Mouse (Mus musculus): Measurements from ENCODE around the gene Rbx1. TPM values are rescaled to one million over a fixed set of nuclear protein-coding genes. Genes with fewer than 3 reads are reported as not detected.
A peak's percentile ranks its signal among the peaks of the same experiment; 100 is the strongest.

Rbx1 gene
- polyA plus RNA-seq, 1 experiment from 2014 or later, result 531 TPM

- Histone ChIP-seq H3K4me1 (replicated peaks; ENCODE audit: control insufficient read depth, insufficient read depth, low read length) (no peaks in the 10 kb centered on the region), H3K4me3 (ENCODE audit: low read depth, low read length) (no peak overlapping the region), H3K9ac (ENCODE audit: low read depth, low read length) (no peak overlapping the region), H3K36me3 (ENCODE audit: control insufficient read depth, insufficient read depth, low read length) (no peaks in the 10 kb centered on the region), H3K27me3 (ENCODE audit: control insufficient read depth, insufficient read depth, low read length) (no peaks in the 10 kb centered on the region), H3K4me2 (replicated peaks; ENCODE audit: low read depth, low read length) (no peak overlapping the region), H3K27ac (ENCODE audit: low read depth, low read length) (no peak overlapping the region), H3K9me3 (ENCODE audit: control insufficient read depth, low read length) (no peaks in the 10 kb centered on the region)
- ATAC-seq (ENCODE audit: low FRiP score) (no peak), DNase-seq (ENCODE audit: low spot score) (no peak)
These were observed 26.9 kb upstream of the Rbx1 start for GRCm38 (mm10) chr15:81439236-81439635.

DNA sequence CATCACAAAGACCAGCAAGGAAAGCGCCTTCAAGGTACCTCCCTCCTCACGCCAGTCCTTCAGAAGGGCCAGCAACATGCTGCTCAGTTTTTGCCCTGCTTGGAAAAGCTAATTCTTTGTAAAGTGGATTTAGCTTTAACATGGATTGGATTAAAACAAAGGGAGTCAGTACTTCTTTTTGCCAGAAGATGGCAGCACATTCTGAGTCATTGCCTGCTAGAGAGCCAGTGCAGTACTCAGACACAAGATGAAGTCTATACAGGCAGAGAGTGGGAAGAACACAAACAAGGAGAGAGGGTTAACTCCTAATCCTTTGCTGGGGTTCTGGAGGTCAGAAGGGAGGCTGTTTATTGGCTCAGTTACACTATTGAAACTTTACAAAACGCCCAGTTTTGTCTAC is 17.6 kb upstream of the Rbx1 start:
- DNase-seq (ENCODE audit: low spot score), result peak; percentile 84
- Histone ChIP-seq H3K9me3 (ENCODE audit: control insufficient read depth, low read length) (no peaks in the 10 kb centered on the region), H3K4me1 (replicated peaks; ENCODE audit: control insufficient read depth, insufficient read depth, low read length) (no peaks in the 10 kb centered on the region), H3K9ac (ENCODE audit: low read depth, low read length) (no peak overlapping the region; the same call in 1 of the 2 replicates), H3K4me3 (ENCODE audit: low read depth, low read length) (no peak overlapping the region), H3K27me3 (ENCODE audit: control insufficient read depth, insufficient read depth, low read length) (no peaks in the 10 kb centered on the region), H3K27ac (ENCODE audit: low read depth, low read length) (no peak overlapping the region), H3K4me2 (replicated peaks; ENCODE audit: low read depth, low read length) (no peak overlapping the region), H3K36me3 (ENCODE audit: control insufficient read depth, insufficient read depth, low read length) (no peaks in the 10 kb centered on the region)
- WGBS, result 47% methylated on average over 3 of the region's 3 CpGs
- no peak for ATAC-seq (ENCODE audit: low FRiP score)

- no peaks in the 10 kb centered on the region for H3K36me3 ChIP-seq (ENCODE audit: control insufficient read depth, insufficient read depth, low read length)
- WGBS, result 85% methylated on average over 7 of the region's 7 CpGs
- DNase-seq (ENCODE audit: low spot score), result no peak
These were observed 4.6 kb upstream of the Rbx1 start for GRCm38 (mm10) chr15:81461523-81461922.

GRCm38 (mm10) chr15:81465016-81465660 is 958 bp upstream of the Rbx1 start:
- Histone ChIP-seq H3K36me3 (ENCODE audit: control insufficient read depth, insufficient read depth, low read length) (no peaks in the 10 kb centered on the region), H3K27me3 (ENCODE audit: control insufficient read depth, insufficient read depth, low read length) (no peaks in the 10 kb centered on the region), H3K27ac (ENCODE audit: low read depth, low read length) (peak overlapping the region; percentile 82), H3K4me3 (ENCODE audit: low read depth, low read length) (peak overlapping the region; percentile 71), H3K4me1 (replicated peaks; ENCODE audit: control insufficient read depth, insufficient read depth, low read length) (no peaks in the 10 kb centered on the region), H3K9me3 (ENCODE audit: control insufficient read depth, low read length) (no peaks in the 10 kb centered on the region), H3K9ac (ENCODE audit: low read depth, low read length) (peak overlapping the region; percentile 70), H3K4me2 (replicated peaks; ENCODE audit: low read depth, low read length) (peak overlapping the region; percentile 70)
- 79% methylated on average over 12 of the region's 12 CpGs for WGBS
- ATAC-seq (ENCODE audit: low FRiP score) (no peak), DNase-seq (ENCODE audit: low spot score) (no peak)

More at GRCm38 (mm10) chr15:81461523-81461922, 4.6 kb upstream of the Rbx1 start:
- ATAC-seq (ENCODE audit: low FRiP score), result no peak
- H3K9ac ChIP-seq (ENCODE audit: low read depth, low read length), result no peak overlapping the region
- H3K4me2 ChIP-seq (replicated peaks; ENCODE audit: low read depth, low read length), result no peak overlapping the region
- no peaks in the 10 kb centered on the region for H3K9me3 ChIP-seq (ENCODE audit: control insufficient read depth, low read length)
- no peaks in the 10 kb centered on the region for H3K4me1 ChIP-seq (replicated peaks; ENCODE audit: control insufficient read depth, insufficient read depth, low read length)
- no peak overlapping the region for H3K27ac ChIP-seq (ENCODE audit: low read depth, low read length)
- H3K27me3 ChIP-seq (ENCODE audit: control insufficient read depth, insufficient read depth, low read length), result no peaks in the 10 kb centered on the region
- H3K4me3 ChIP-seq (ENCODE audit: low read depth, low read length), result no peak overlapping the region

- peak overlapping the region; percentile 85 for H3K27ac ChIP-seq (ENCODE audit: low read depth, low read length)
- H3K9ac ChIP-seq (ENCODE audit: low read depth, low read length), result peak overlapping the region; percentile 71
- WGBS, result 0% methylated on average over 15 of the region's 15 CpGs
- no peaks in the 10 kb centered on the region for H3K9me3 ChIP-seq (ENCODE audit: control insufficient read depth, low read length)
- H3K4me1 ChIP-seq (replicated peaks; ENCODE audit: control insufficient read depth, insufficient read depth, low read length), result no peaks in the 10 kb centered on the region
- no peak for DNase-seq (ENCODE audit: low spot score)
- peak overlapping the region; percentile 50 for H3K4me2 ChIP-seq (replicated peaks; ENCODE audit: low read depth, low read length)
- H3K27me3 ChIP-seq (ENCODE audit: control insufficient read depth, insufficient read depth, low read length), result no peaks in the 10 kb centered on the region
- H3K36me3 ChIP-seq (ENCODE audit: control insufficient read depth, insufficient read depth, low read length), result no peaks in the 10 kb centered on the region
- peak overlapping the region; percentile 71 for H3K4me3 ChIP-seq (ENCODE audit: low read depth, low read length)
- no peak for ATAC-seq (ENCODE audit: low FRiP score)
These were observed 630 bp downstream of the Rbx1 start for GRCm38 (mm10) chr15:81466738-81467113.

DNA sequence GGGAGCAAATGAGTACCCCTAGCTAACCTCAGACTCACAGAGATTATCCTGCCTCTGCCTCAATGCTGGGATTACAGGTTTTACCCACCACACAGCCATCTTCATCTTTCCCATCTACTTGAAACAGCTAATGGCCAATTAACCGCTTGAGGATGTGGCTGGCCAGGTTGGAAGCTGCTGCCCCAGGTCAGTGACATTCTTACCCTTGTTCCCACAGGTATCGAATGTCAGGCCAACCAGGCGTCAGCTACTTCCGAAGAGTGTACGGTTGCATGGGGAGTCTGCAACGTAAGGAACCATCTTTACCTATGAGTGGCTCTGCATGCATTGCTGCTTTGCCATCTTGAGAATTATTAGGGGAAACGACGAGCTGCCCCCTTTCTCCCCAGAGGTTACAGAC is 4.6 kb downstream of the Rbx1 start:
- 0 out of 2 replicates have a peak, but pooled peaks cover 4% of the 10 kb centered on the region for H3K36me3 ChIP-seq (ENCODE audit: control insufficient read depth, insufficient read depth, low read length)
- ATAC-seq (ENCODE audit: low FRiP score) (no peak), DNase-seq (ENCODE audit: low spot score) (no peak)
- H3K4me2 ChIP-seq (replicated peaks; ENCODE audit: low read depth, low read length), result no peak overlapping the region
- H3K9ac ChIP-seq (ENCODE audit: low read depth, low read length), result no peak overlapping the region
- H3K4me3 ChIP-seq (ENCODE audit: low read depth, low read length), result no peak overlapping the region
- no peak overlapping the region for H3K27ac ChIP-seq (ENCODE audit: low read depth, low read length)
- no peaks in the 10 kb centered on the region for H3K9me3 ChIP-seq (ENCODE audit: control insufficient read depth, low read length)
- H3K4me1 ChIP-seq (replicated peaks; ENCODE audit: control insufficient read depth, insufficient read depth, low read length), result no peaks in the 10 kb centered on the region
- H3K27me3 ChIP-seq (ENCODE audit: control insufficient read depth, insufficient read depth, low read length), result no peaks in the 10 kb centered on the region
- WGBS, result 84% methylated on average over 8 of the region's 8 CpGs

DNA sequence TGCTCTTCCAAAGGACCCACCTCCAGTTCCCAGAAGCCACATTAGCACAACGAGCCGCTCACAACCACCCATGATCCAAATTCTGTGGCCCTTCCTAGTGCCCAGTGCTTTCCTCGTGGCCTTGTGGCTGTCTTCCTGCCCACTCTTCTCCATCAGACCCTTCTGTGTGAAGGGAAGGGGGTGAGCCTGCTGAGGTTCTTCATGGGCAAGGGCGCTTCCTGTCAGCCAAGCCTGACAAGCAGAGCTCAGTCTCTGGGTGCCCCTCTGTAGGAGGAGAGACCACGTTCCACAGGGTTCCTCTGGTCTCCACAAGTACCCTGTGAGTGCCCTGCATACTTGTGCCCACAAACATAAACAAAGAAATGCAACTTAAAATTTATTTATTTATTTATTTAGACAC is 6.2 kb downstream of the Rbx1 start:
- WGBS, result 92% methylated on average over 5 of the region's 5 CpGs
- Histone ChIP-seq H3K4me1 (replicated peaks; ENCODE audit: control insufficient read depth, insufficient read depth, low read length) (no peaks in the 10 kb centered on the region), H3K4me3 (ENCODE audit: low read depth, low read length) (no peak overlapping the region), H3K9ac (ENCODE audit: low read depth, low read length) (no peak overlapping the region), H3K9me3 (ENCODE audit: control insufficient read depth, low read length) (no peaks in the 10 kb centered on the region), H3K36me3 (ENCODE audit: control insufficient read depth, insufficient read depth, low read length) (0 out of 2 replicates have a peak, but pooled peaks cover 4% of the 10 kb centered on the region), H3K27ac (ENCODE audit: low read depth, low read length) (no peak overlapping the region), H3K27me3 (ENCODE audit: control insufficient read depth, insufficient read depth, low read length) (no peaks in the 10 kb centered on the region), H3K4me2 (replicated peaks; ENCODE audit: low read depth, low read length) (no peak overlapping the region)
- DNase-seq (ENCODE audit: low spot score) (no peak), ATAC-seq (ENCODE audit: low FRiP score) (no peak)

DNA sequence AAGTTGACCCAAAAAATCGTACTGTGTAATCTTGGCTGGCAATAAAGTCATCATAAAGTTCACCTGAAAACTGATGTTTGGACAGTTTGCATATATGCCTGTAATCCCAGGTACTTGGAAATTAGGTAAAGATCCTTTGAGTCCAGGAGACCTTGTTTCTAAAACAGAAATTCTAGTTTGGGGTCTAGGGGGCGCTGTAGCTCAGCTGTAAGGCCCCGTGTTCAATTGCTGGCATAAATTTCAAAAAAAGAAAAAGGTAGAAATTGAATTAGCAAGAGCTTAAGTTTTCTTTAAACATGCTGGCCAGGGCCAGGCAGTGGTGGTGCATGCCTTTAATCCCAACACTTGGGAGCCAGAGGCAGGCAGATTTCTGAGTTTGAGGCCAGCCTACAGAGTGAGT is 9.6 kb downstream of the Rbx1 start:
- DNase-seq (ENCODE audit: low spot score) (peak; percentile 46), ATAC-seq (ENCODE audit: low FRiP score) (no peak)
- no peak overlapping the region for H3K9ac ChIP-seq (ENCODE audit: low read depth, low read length)
- no peaks in the 10 kb centered on the region for H3K4me1 ChIP-seq (replicated peaks; ENCODE audit: control insufficient read depth, insufficient read depth, low read length)
- H3K27ac ChIP-seq (ENCODE audit: low read depth, low read length), result no peak overlapping the region
- H3K27me3 ChIP-seq (ENCODE audit: control insufficient read depth, insufficient read depth, low read length), result no peaks in the 10 kb centered on the region
- no peak overlapping the region for H3K4me3 ChIP-seq (ENCODE audit: low read depth, low read length)
- H3K4me2 ChIP-seq (replicated peaks; ENCODE audit: low read depth, low read length), result no peak overlapping the region
- no peaks in the 10 kb centered on the region for H3K9me3 ChIP-seq (ENCODE audit: control insufficient read depth, low read length)
- H3K36me3 ChIP-seq (ENCODE audit: control insufficient read depth, insufficient read depth, low read length), result 0 out of 2 replicates have a peak, but pooled peaks cover 4% of the 10 kb centered on the region
- WGBS, result 48% methylated on average over 3 of the region's 3 CpGs

DNA sequence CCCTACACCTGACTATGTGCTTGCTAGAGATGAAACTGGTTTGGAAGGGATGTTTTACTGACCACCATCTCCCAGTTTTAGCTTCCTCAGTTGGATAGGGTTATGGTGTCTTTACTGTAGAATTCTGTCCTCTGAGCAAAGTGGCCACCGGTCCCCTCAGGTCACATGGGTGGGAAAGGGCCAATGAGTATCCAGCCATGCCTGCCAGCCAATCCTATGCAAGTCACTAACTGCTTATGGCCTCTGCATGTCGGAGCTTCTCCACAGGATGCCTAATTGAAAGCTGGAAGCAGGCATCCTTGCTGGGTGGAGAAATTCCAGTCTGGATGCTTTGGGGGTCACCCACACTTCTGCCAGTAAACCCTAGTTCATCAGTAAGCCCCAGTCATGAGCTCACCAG is 10.5 kb downstream of the Rbx1 start:
- H3K4me2 ChIP-seq (replicated peaks; ENCODE audit: low read depth, low read length), result no peak overlapping the region; the same call in 1 of the 2 replicates
- H3K27me3 ChIP-seq (ENCODE audit: control insufficient read depth, insufficient read depth, low read length), result no peaks in the 10 kb centered on the region
- DNase-seq (ENCODE audit: low spot score) (peak; percentile 39), ATAC-seq (ENCODE audit: low FRiP score) (no peak)
- H3K27ac ChIP-seq (ENCODE audit: low read depth, low read length), result no peak overlapping the region
- 2% methylated on average over 2 of the region's 2 CpGs for WGBS
- H3K9ac ChIP-seq (ENCODE audit: low read depth, low read length), result no peak overlapping the region
- 0 out of 2 replicates have a peak, but pooled peaks cover 4% of the 10 kb centered on the region for H3K36me3 ChIP-seq (ENCODE audit: control insufficient read depth, insufficient read depth, low read length)
- H3K4me1 ChIP-seq (replicated peaks; ENCODE audit: control insufficient read depth, insufficient read depth, low read length), result no peaks in the 10 kb centered on the region
- no peaks in the 10 kb centered on the region for H3K9me3 ChIP-seq (ENCODE audit: control insufficient read depth, low read length)
- H3K4me3 ChIP-seq (ENCODE audit: low read depth, low read length), result no peak overlapping the region

Data from hindbrain, embryonic 11.5 days (tissue).